Mouse (Mus musculus): Measurements from ENCODE around the gene Pex11g.

The Pex11g gene

GRCm38 (mm10) chr8:3467006-3467885, at the start of gene Pex11g:
Gene Pex11g (minus strand): TSS chr8:3467680.
- peak; percentile 91 to 98 for DNase-seq

GRCm38 (mm10) chr8:3517117-3517495, 49.6 kb upstream of the Pex11g start:
- no peak for DNase-seq

GRCm38 (mm10) chr8:3516450-3517116, 49.1 kb upstream of the Pex11g start:
- DNase-seq, result peak; percentile 84 to 91

GRCm38 (mm10) chr8:3515771-3516417, 48.4 kb upstream of the Pex11g start:
- no peak for DNase-seq

GRCm38 (mm10) chr8:3515260-3515671, 47.8 kb upstream of the Pex11g start, which contains the start of gene Pnpla6:
Gene Pnpla6 (plus strand): TSS chr8:3515384.
- peak; percentile 75 to 87 for DNase-seq

GRCm38 (mm10) chr8:3514681-3515247, 47.3 kb upstream of the Pex11g start:
- no peak for DNase-seq

GRCm38 (mm10) chr8:3507979-3508754, 40.7 kb upstream of the Pex11g start:
- DNase-seq, result no peak

GRCm38 (mm10) chr8:3502217-3502616, 34.7 kb upstream of the Pex11g start:
- DNase-seq, result no peak

- DNase-seq, result peak; percentile 96 to 97
Measured at GRCm38 (mm10) chr8:3500235-3501090, 33.0 kb upstream of the Pex11g start, which contains the start of gene Mcoln1. Gene Mcoln1 (plus strand): TSS chr8:3500457.

- DNase-seq, result no peak
Measured at GRCm38 (mm10) chr8:3499751-3500150, 32.3 kb upstream of the Pex11g start.

- no peak for DNase-seq
Measured at GRCm38 (mm10) chr8:3498583-3498982, 31.1 kb upstream of the Pex11g start.

- DNase-seq, result no peak
Measured at GRCm38 (mm10) chr8:3496428-3496748, 28.9 kb upstream of the Pex11g start.

GRCm38 (mm10) chr8:3495578-3496427, 28.3 kb upstream of the Pex11g start:
- no peak for DNase-seq

- no peak for DNase-seq
Measured at GRCm38 (mm10) chr8:3493845-3494208, 26.3 kb upstream of the Pex11g start.

- DNase-seq, result peak; percentile 46 to 64
Measured at GRCm38 (mm10) chr8:3492901-3493844, 25.7 kb upstream of the Pex11g start, which contains the start of gene Zfp358. Gene Zfp358 (plus strand): TSS chr8:3493138.

GRCm38 (mm10) chr8:3485192-3485591, 17.7 kb upstream of the Pex11g start:
- no peak for DNase-seq

- DNase-seq, result no peak
Measured at GRCm38 (mm10) chr8:3483546-3483945, 16.1 kb upstream of the Pex11g start.

GRCm38 (mm10) chr8:3482240-3482740, 14.8 kb upstream of the Pex11g start:
- DNase-seq, result no peak

GRCm38 (mm10) chr8:3481605-3482004, 14.1 kb upstream of the Pex11g start:
- DNase-seq, result no peak
